Mouse (Mus musculus): ENCODE results near the gene Dtx3.

Dtx3 gene

GRCm38 (mm10) chr10:127185506-127185905 is 10.0 kb downstream of the Dtx3 start:
- no peak for DNase-seq (ENCODE audit: low spot score)

GRCm38 (mm10) chr10:127185101-127185500 is 10.4 kb downstream of the Dtx3 start:
- no peak for DNase-seq (ENCODE audit: low spot score)

DNA sequence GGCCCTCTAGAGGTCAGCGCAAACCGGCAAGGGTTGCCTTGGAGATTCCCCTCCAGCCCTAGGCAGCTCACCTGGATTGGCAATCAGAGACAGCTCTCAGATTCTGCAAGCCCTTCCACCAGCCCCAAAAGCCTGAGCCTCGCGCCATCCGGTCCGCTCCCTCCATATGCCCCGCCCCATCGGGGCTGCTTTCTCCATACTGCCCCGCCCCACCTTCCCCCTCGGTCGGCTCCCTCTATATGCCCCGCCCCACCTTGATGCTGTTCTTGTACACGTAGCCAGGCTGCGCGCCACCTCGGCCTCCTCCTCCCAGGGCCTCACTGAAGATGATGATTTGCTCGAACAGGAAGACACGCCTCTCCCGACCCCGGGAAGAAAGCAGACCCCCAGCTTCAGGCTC is 11.8 kb downstream of the Dtx3 start:
- no peak for DNase-seq (ENCODE audit: low spot score)

DNA sequence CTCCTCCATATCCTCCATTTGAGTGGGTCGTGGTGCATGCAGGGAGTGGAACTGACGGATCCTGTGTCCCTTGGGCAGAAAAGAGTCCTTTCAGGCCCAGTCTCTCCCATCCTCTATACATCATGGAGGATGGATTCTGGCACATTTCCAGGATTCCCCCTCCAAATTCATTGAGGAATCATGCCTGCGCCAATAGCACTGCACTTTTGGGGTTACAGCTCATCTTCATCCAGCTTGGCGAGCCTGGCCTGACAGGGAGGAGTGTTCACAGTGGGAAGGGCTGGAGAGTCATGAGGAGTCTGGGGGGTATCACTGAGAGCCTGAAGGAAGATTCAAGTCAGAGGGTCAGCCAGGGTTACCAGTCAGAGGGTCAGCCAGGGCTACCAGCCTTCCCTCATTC is 12.9 kb downstream of the Dtx3 start:
- no peak for DNase-seq (ENCODE audit: low spot score)

DNA sequence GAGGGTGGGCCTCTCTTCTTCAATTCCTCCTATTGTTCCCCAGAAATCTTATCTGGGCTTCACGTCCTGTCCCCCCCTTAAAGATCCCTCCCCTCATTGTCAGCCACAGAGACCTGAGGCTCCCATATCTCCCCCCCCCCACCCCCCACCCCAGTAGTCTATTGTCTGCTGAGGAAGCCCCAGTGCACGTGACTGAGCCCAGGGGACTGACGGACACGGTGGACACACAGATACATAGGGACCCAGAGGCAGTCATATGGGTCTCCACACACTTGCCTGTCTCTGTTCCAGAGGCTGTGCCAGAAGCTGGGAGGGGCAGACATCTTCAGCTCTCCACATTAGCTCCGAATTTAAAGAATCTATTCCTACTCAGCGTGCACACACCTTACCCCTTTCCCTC is 14.0 kb downstream of the Dtx3 start:
- DNase-seq (ENCODE audit: low spot score), result no peak

- no peak for DNase-seq (ENCODE audit: low spot score)
Measured at GRCm38 (mm10) chr10:127180695-127181047, 14.9 kb downstream of the Dtx3 start.

DNA sequence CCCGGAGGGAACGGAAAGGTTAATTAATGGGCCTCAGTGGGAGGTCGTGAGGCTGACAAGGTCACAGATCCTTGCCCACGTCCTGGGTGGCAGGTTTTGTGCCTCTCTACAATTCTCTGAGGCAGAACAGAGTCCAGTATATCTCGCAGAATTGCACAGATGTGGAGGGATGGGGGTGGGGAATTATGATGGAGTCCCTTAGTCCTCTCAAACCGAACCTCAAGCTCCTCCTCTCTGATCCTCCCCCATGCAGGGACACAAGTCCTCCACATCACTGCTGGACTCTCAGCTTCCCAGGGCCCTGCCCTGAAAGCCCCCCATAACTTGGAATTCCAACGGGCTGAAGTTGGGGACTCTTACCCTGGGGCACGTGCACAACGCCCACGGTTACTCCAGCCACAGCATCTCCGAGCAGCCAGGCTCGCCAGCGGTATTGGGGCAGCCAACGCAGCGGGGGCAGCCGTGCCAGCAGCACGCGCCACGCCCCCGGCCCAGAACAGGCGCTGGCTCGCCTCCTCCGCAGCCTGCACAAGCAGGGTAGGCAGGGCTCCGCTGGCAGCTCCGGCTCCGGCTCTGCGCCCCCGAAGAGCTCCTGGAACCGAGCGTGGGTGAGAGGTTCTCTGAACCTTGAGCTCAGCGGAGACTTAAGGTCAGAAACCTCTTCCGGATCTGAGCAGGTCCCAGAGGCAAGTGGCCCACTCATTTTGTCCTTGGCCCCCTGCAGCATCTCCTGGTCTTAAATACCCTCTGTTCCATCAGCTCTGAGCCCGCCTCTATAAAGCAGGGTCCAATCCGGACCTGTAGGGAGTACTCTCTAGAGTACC is 15.4 kb downstream of the Dtx3 start, which contains the start of gene Slc26a10:
TSS of gene Slc26a10 (minus strand) at position 775 of the 824 bp plus-strand sequence.
- no peak for DNase-seq (ENCODE audit: low spot score)

DNA sequence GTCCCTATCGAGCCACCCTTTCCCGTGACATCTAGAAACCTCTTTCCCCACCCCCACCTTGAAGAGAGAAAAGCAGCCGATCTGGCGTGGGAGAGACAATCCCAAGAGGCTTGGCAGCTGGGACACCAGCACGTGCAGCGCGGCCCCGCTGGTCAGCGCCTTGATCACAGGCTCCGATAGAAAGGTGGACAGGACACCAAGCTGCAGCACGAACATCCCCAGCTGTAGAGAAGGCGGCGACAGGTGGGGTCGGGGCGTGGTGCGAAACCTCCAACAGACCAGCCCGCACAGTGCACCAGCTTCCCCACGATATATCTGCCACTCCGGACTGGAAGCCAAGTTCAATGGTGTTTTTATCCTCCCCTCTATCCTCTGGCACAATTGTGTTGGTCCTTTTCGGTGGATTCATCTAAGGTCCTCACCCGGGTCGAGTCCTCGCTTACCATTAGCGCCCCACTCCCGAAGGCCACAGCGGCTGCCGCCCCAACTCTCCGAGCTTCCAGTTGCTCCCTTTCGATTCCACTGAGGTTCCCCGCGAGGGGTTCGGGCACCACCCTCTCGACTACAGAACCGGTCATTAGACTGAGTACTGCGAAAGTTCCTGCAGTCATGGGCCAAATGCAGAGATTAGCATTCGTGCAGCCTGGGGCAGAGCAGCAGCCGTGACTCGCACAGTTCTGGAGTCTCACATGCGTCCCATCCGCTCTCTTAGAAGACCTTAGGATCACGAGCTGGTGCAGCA is 17.1 kb downstream of the Dtx3 start:
- no peak for DNase-seq (ENCODE audit: low spot score)

DNA sequence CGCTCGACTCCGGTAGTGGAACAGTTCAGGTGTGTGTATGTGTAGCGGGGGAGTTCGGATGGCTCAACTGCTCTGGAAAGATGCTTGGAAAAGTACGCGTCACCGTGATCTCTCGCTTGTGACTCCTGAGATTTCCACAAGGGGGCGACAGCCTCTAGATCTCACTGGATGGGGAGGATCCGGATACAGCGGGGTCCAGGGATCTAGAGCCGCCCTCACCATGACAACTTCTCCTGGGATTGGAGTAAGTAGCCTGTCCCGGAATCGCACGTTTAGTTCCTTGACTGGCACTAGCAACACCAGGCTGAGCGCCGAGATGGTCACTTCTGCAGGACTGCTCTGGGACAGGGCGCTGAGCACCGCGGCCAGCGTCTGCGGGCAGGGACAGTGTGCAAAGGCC is 17.8 kb downstream of the Dtx3 start:
- peak; percentile 73 for DNase-seq (ENCODE audit: low spot score)

GRCm38 (mm10) chr10:127177235-127177634 is 18.3 kb downstream of the Dtx3 start:
- no peak for DNase-seq (ENCODE audit: low spot score)

- DNase-seq (ENCODE audit: low spot score), result no peak
Measured at GRCm38 (mm10) chr10:127176756-127177155, 18.8 kb downstream of the Dtx3 start.

GRCm38 (mm10) chr10:127176228-127176627 is 19.3 kb downstream of the Dtx3 start:
- DNase-seq (ENCODE audit: low spot score), result no peak

DNA sequence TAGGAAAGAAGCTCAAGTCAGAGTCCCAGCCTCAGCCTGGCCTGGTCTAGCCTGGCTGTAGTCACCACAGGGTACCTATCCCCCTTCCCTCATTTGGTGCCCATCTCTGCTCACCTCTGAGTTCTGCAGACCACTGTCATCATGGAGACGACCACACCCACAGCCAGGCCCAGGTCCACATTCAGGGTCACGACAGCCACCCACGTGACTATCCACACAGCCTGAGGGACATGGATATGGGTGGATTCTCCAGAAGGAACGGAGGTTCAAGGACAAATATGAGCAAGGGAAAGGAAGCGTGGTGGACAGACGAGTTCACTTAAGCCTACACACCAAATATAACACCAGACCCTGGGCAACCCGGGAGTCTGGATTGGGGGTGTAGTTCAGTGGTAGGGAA is 21.4 kb downstream of the Dtx3 start:
- no peak for DNase-seq (ENCODE audit: low spot score)

DNA sequence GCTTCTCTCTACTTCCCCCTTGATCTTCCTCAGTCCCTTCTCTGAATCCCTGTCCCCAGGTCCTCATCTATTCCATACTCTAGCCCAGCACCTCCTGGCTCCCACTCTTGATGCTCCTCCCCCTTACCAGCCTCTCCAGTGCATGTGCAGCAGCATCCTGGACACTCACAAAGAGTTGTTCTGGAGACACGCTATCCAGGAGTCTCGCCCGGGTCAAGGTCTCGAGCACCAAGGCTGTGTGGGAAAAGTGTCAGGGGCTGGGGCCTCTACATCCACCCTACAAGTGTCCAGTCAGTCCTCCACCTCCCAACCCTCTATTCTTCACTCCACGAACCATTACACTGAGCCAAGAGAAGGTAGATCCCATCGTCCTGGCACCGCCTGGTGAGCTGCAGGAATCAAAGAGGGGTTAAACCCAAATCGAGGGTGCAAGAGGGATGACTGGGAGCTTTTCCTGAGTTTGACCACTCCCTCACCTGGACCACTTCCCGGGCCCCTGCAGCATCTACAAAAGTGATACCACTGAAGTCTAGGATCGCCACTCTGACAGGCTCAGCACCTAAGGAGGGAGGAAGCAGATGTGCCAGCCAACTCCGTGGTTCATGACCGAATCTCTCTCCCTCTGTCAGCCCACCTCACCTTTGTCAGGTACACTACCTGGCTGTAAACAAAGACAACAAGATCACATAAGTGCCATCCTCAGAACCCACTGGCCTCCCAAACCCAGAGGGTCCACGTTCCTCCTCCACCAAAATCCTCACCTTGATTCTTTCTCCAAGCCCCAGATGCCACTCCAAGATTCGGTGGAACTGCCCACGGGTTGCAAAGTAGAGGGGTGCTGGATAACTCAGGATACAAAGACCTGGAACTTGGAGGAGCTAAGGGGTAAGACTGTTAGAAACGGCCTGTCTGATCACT is 22.1 kb downstream of the Dtx3 start:
- no peak for DNase-seq (ENCODE audit: low spot score)

DNA sequence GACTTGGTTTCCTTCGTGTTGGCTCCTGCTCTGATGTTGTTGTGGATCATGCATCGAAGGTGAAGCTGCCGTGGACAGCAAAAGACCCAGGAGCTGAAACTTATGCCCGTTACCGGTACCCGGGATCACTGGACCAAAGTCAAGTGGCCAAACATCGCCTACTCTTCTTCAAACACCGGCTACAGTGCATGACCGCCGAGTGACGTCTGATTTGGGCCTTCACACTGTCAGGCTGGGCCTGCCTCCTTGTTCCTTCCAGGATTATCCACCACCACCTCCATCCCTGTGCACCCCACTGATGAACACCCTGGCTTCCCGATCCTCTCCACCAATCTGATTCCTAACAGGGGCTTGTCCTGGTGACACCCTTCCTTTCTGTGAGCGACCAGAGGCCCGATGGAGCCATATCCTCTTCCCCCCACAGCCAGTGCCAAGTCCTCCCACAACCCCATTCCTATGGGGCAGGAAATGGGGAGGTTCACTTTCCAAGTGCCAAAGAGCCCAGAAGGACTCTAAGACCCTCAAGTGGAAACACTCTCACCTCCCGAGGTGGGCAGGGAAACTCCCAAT is 23.8 kb downstream of the Dtx3 start:
- no peak for DNase-seq (ENCODE audit: low spot score)

GRCm38 (mm10) chr10:127170837-127171272 is 24.7 kb downstream of the Dtx3 start:
- peak; percentile 76 for DNase-seq (ENCODE audit: low spot score)

DNA sequence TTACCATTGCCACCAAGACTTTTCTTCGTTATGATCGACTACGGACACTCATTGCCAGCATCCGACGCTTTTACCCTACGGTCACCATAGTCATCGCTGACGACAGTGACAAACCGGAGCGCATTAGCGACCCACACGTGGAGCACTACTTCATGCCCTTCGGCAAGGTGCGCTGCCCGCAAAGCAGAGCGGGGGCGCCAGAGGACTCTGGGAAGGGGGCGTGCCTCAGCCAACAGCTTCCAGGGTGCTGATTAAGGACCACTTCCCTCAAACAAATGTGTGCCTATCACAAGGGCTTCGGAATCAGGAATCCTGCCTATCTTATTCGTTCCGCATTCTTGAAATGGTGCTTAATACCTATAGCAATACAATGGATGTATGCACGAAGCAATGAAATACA is 25.5 kb downstream of the Dtx3 start:
- no peak for DNase-seq (ENCODE audit: low spot score)

GRCm38 (mm10) chr10:127167614-127168192 is 27.8 kb downstream of the Dtx3 start:
- DNase-seq (ENCODE audit: low spot score), result peak; percentile 67

- peak; percentile 26 for DNase-seq (ENCODE audit: low spot score)
Measured at GRCm38 (mm10) chr10:127166771-127167613, 28.5 kb downstream of the Dtx3 start.

DNA sequence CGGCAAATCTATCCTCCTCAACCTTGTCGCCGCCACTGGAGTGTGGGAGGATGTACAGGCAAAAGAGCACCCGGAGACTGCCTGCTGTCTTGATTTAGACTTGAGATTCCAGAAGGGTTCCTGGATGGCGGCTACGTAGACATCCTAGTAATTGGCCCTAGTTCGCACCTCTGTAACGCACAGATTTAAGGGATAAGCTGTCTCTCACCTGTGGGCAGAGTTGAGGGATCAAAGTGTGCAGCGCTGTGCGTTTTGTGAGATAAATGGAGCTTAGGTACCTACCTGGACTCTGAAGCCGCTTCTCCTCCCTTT is 29.2 kb downstream of the Dtx3 start:
- DNase-seq (ENCODE audit: low spot score), result no peak

All from lung, postnatal 25 days (tissue).